Mouse (Mus musculus): ENCODE results near the gene Gm20388.
A peak's percentile ranks its signal among the peaks of the same experiment; 100 is the strongest.

Gene Gm20388

DNA sequence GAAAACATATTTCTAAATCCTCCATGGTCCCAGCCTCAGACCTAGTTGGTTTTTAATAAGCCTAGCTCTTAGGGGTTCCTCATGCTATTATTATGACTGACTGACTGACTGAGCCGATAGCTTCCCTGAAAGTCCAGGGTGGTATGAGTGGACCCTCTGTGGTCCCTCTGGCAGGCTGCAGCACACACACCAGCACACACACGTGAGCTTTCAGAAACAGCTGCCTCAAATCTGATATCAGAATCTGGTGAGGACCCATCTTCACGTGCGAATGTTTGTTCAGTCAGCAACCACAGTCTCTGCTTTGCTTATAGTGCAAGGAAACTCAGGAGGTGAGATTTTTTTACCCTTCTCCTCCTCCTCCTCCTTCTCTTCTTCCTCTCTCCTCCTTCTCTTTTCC is 54.2 kb downstream of the Gm20388 start:
- no peak for DNase-seq

DNA sequence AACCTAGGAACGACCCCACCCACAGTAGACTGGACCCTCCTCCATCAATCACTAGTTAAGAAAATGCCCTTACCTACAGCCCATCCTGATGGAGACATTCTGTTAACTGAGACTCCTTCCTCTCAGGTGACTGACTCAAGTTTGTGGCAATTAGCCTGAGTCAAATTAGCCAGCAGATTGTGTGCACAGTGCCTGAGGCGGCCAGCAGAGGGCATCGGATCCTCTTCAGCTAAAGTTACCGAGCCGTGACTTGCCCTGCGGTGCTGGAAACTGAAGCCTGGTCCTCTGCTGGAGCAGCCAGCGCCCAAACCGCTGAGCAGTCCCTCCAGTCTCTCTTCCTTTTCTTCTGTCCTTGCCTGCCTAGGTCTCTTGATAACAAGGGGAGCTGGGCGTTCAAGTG is 56.8 kb downstream of the Gm20388 start:
- no peak for DNase-seq

- no peak for DNase-seq
Measured at GRCm38 (mm10) chr8:119970169-119970568, 59.5 kb downstream of the Gm20388 start.

DNA sequence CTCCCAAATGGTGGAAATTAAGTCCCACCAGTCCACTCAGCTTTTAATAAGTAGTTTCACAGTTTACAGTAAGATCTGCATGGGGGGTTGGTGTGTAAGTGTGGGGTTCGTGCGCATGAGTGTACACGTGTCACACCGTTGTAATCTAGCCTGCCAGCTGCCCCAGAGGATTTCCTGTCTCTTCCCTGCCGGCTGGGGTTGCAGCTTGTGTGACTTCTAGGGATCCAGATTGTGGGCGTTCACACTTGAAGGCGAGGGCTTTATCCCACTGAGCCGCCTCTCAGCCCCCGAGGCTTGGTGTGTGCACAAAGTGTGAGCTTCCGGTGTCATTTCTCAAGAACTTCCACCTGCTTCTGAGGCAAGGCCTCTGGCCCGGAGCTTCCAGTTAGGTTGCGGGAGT is 61.9 kb downstream of the Gm20388 start:
- DNase-seq: no peak

- DNase-seq: peak; percentile 26
Measured at GRCm38 (mm10) chr8:119978770-119979381, 68.2 kb downstream of the Gm20388 start.

GRCm38 (mm10) chr8:119981253-119981652 is 70.6 kb downstream of the Gm20388 start:
- DNase-seq: no peak

DNA sequence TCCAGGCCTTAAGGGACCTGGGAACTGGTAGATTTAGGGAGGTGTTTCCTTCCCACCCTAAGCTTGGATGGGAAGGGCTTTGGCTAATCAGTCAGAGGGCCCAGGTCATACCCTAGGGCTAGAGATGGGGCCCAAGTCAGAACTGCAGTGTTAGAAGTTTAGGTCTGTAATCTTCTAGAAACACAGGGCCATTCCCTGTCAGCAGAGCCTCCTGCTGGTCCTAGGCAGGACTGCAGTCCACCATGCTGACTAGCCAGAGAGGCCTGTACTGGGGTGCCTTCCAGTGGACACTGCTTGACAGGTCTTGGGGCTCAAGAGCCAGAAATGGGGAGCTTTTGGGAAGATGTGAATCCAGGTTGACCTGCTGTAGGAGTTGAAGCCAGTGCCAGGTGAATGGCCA is 73.4 kb downstream of the Gm20388 start:
- no peak for DNase-seq

DNA sequence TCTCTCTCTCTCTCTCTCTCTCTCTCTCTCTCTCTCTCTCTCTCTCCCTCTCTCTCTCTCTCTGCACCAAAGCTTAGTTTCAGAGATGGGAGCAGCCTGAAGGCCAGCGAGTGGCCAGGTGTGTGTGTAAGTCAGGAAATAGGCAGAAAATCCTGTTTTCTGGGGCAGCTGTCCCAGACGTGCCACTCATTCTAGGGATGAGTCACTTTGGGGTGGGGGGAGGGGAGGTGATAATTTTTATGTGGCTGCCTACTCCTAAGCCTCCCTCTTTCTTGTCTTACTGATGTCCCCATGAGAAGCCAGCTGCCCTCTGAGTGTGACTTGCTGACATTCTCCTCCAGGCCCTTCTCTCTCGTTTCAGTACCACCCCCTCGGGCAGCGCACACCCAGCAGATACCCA is 75.5 kb downstream of the Gm20388 start:
- no peak for DNase-seq

- DNase-seq: peak; percentile 28
Measured at GRCm38 (mm10) chr8:119988087-119988486, 77.4 kb downstream of the Gm20388 start.

- no peak for DNase-seq
Measured at GRCm38 (mm10) chr8:119992249-119992648, 81.6 kb downstream of the Gm20388 start, which contains the start of gene Crispld2. Gene Crispld2, plus strand, starts transcription at chr8:119992438.

DNA sequence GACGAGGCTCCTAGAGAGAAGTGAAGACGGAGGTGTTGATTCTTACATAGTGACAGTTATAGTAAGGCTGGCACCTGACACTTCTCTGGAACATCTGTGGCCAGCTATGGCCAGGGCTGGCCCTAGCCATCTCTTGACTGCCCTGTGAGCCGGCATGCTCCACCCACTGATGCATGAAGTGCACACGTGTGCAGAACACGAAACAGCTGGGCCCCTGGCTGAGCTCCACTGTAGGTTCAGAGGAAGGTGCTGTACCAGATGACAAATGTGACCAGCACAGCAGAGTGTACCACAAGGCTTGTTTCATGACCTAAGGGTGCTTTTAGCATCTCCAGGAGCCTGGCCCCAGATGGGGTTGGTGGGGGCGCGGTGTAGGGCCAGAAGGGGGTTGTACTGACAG is 83.5 kb downstream of the Gm20388 start:
- DNase-seq: no peak

- DNase-seq: no peak
Measured at GRCm38 (mm10) chr8:119994556-119994955, 83.9 kb downstream of the Gm20388 start.

DNA sequence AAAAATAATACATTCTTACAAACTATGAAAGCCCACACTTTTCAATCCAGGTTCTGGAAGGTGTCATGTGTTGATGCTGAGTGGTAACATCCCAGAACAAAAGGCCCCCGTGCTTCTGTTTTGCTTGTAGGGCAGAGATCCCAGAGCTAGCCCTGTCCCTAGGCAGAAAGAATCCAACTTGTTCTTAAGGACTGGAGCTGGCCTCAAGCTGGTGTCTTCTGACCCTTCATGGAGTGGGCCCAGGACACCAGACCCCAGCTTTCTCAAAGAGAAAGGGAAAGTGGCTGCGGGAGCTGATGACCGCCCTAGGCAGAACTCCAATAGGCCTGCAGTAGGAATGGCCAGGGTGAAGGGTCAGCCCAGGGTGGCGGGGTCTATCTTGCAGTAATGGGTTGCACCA is 86.6 kb downstream of the Gm20388 start:
- DNase-seq: no peak

- DNase-seq: no peak
Measured at GRCm38 (mm10) chr8:120000461-120000860, 89.8 kb downstream of the Gm20388 start.

DNA sequence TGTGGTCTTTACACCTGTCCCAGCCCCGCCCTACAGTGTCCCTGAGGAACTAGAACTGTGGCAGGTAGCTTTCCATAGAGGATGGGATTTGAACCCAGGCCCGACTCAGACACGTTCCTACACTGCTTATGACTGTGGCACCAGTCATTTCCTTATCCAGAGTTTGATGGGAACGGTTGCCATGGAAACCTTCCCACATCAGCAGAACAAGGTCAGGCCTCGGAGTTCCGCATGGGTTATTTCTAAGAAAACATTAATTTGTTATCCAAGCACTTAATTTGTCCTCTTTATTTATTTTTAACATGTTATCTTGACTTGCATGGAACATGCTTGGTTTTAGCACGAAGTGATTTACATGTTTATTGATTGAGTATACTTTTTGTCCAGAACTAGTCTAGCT is 91.1 kb downstream of the Gm20388 start:
- DNase-seq: no peak

DNA sequence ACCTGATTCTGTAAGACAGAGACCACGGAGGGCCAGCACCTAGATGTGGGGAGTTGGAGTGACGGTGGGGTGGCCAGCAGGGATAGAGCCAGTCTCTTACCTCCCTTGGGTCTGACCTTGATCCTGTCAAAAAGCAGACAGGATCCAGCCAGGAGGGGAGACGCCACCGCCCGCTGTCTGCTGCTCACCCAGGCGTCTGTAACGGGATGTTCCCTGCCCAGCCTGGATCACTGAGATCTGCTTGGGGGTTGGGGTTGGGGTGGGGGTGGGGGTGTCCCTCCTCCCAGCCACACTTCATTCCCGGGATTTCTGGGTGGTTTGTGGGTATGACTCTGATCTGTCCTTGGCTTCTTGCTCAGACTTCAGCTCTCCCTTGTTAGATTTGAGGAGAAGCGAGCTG is 91.7 kb downstream of the Gm20388 start:
- DNase-seq: no peak

DNA sequence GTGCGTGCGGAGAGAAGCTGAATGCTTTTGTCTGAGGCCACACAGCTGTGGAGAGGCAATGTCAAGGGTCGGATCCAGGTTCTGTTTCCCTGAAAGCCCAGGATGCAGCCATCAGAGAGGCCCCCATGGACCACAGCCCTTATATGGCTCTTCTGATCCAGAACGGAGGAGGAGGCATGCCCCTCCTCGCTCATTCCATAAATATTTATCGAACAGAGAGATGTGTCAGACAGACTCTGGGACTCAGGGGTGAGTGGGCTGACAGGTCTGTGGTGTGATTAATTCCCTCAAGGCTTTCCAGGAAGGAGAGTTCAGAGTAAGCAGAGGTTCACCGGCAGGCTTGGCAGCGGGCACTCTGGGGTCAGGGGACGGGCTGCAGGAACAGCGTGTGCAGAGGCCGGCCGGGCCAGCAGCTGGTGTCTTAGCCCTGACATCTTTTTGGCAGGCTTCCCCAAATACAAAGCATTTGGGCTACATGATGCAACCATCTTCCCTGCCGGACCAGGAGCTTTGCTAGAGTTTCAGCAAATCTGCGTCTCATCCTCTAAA is 93.6 kb downstream of the Gm20388 start:
- DNase-seq: no peak

- no peak for DNase-seq
Measured at GRCm38 (mm10) chr8:120004705-120005381, 94.2 kb downstream of the Gm20388 start.

GRCm38 (mm10) chr8:120006645-120007160 is 96.1 kb downstream of the Gm20388 start:
- no peak for DNase-seq

GRCm38 (mm10) chr8:120007178-120007577 is 96.5 kb downstream of the Gm20388 start:
- DNase-seq: no peak

DNA sequence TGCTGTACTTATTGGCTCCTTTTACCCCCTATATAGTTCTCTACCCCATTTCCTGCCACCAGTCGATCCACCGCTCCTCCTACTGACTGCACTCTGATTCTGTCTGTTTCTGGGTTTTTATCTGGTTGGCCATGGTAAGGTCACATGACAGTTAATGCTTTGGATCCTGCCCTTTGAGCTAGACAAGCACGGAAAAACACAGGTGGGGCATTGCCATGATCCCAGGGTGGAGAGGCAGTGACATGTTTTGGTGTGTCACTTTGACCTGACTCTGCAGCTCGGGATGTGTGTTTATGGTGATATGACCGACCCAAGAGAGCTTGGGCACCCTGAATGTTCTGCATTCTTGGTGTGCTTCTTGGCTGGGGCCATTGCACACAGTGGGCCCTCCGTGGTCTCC is 98.6 kb downstream of the Gm20388 start:
- DNase-seq: no peak

- DNase-seq: no peak
Measured at GRCm38 (mm10) chr8:120012491-120012890, 101.8 kb downstream of the Gm20388 start.

DNA sequence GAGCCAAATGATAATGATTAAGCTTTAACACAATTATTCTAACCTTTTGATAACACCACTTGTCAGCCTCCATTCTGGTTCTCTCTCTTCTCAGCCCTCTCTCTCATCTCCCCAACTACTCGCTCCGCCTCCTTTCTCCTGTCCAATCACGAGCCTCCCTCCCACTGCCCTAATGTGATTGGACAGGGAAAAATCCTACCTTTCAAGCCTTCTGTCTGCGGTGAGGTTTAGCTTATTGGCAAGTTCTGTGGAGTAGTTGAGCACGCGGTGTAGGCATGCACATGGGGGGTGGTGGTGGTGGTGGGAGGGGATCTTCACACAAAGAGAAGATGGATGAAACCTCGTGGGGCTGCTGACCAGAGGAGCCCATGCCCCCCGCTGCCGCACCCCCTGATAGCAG is 102.3 kb downstream of the Gm20388 start:
- no peak for DNase-seq

DNA sequence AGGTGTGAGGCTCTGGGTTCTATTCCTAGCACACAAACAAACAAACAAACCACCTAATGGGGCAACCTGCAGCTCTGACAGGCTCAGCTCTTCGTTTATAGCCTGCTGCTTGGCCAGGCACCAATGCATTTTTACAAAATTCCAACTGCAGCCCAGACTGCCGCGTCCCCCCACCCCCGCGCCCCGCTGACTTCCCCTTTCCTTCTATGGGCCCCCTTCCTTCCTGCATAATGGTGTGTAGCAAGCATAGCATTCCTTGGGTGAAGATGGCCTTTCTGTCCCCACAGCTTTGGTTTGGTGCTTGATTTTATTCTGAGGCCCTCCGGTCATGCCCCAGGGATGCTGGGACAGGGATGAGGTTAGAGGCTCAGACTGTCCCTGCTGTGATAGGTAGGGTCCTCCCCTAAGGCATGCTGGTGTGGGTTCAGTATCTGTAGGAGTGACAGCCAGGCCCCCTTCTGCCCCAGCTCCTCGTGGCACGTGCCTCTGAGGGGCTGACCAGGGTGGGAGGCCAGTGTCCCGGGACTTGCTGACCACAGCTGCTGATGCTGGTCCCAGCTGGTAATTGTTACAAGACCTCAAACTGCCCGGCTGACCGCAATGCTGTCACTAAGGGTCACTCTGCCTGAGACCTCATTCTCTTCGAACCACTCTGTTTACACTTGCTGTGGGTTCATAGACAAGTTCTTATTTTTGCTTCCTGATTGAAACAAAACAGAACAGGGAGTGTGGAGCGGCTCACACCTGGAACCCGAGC is 103.8 kb downstream of the Gm20388 start:
- no peak for DNase-seq
